Mouse (Mus musculus) gastrocnemius, adult 2 months (tissue): ENCODE measurements at regions not wholly inside any gene's neighbourhood (a gene's known extent, or its start where the extent isn't known, plus 50 kb on each side); places are given as distances from the start of the nearest gene placed in this dataset.

ENCODE experiments used
- DNase-seq: peaks from one replicate; pipeline ENCODE4 v3.0.0; 2022
- H3K27ac ChIP-seq: fragments of 200-600 bp; 2 replicates; pipeline ENCODE4 v1.8.1; 2022; ENCODE audit warnings: mild to moderate bottlenecking
- H3K4me3 ChIP-seq: fragments of 200-600 bp; 2 replicates; pipeline ENCODE4 v1.8.1; 2022; ENCODE audit warnings: mild to moderate bottlenecking, moderate library complexity
- CTCF ChIP-seq: fragments of 200-600 bp; IDR thresholded peaks from 2 replicates; pipeline ENCODE4 v1.8.1; 2022; ENCODE audit warnings: antibody characterized with exemption, mild to moderate bottlenecking, moderate library complexity
- intact Hi-C: fragments of 180-260 bp; cut with DNase I; formaldehyde crosslinking; loops from one replicate; pipeline ENCODE4 v1.15.1; 2025

- DNase-seq: no peak
- TF ChIP-seq CTCF: no peak
- Histone ChIP-seq H3K4me3 (no peak overlapping the region), H3K27ac (no peak overlapping the region)
- intact Hi-C loops: no loop called here
Observed at GRCm38 (mm10) chr10:42108294-42109014, 90.2 kb upstream of the Armc2 start.

GRCm38 (mm10) chr10:42107437-42108293, 89.4 kb upstream of the Armc2 start:
- Histone ChIP-seq H3K4me3 (no peak overlapping the region), H3K27ac (no peak overlapping the region)
- intact Hi-C loops: no loop called here
- DNase-seq: no peak
- TF ChIP-seq CTCF: no peak

DNA sequence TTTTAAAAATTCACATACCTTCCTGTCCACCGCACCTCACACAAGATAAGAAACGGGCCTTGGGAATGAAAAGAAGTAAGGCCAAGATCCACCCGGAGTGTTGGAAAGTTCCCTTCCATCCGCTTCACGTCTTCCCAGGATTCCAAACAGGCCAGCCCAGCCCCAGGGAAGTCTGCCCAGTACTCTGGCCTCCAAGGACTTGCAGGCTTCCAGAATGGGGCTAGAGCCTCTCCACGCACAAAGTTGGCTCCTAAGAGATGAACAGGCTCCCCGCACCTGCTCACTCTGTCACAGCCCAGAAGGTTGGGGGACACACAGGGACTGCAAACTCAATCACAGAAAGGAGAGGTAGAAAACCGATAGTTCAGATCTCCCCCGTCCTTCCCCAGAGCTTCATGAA, 88.4 kb upstream of the Armc2 start:
- DNase-seq: peak; percentile 73
- intact Hi-C loops: no loop called here
- no peak for TF ChIP-seq CTCF
- Histone ChIP-seq H3K4me3 (no peak overlapping the region), H3K27ac (peak overlapping the region; percentile 40; the same call in 1 of the 2 replicates)

GRCm38 (mm10) chr10:42105083-42105482, 86.8 kb upstream of the Armc2 start:
- no peak for TF ChIP-seq CTCF
- intact Hi-C loops: no loop called here
- no peak for DNase-seq

GRCm38 (mm10) chr10:42102320-42102719, 84.1 kb upstream of the Armc2 start:
- no peak for DNase-seq
- TF ChIP-seq CTCF: no peak
- Histone ChIP-seq H3K27ac (no peak overlapping the region), H3K4me3 (no peak overlapping the region)
- intact Hi-C loops: loop anchor here (5.0 kb wide), 1 partner anchor 90 kb away; no protein-coding TSS in a partner anchor

More at GRCm38 (mm10) chr10:42105083-42105482, 86.8 kb upstream of the Armc2 start:
- H3K27ac ChIP-seq: no peak overlapping the region
- H3K4me3 ChIP-seq: no peak overlapping the region

DNA sequence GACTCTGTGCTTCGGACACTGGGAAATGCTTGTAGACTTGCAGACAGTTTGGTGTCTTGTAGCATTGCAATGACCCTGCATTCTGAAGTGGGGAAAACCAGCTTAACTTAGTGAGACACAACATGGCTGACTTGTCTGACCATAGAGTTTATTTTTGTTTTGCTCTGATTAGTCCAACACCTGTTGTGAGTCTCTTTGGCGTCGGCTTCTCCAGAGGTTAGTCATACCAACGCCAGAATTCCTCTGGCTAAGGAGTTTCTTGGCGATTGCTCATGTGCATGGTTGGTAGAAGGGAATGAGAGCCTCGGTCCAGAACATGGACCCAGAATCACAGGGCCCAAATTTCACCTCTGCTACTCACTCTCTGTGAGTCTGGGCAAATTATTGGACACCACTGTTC, 82.9 kb upstream of the Armc2 start:
- Histone ChIP-seq H3K4me3 (no peak overlapping the region), H3K27ac (peak overlapping the region; percentile 59)
- no peak for DNase-seq
- intact Hi-C loops: loop anchor here (5.0 kb wide), 1 partner anchor 91 kb away; no protein-coding TSS in a partner anchor
- no peak for TF ChIP-seq CTCF

DNA sequence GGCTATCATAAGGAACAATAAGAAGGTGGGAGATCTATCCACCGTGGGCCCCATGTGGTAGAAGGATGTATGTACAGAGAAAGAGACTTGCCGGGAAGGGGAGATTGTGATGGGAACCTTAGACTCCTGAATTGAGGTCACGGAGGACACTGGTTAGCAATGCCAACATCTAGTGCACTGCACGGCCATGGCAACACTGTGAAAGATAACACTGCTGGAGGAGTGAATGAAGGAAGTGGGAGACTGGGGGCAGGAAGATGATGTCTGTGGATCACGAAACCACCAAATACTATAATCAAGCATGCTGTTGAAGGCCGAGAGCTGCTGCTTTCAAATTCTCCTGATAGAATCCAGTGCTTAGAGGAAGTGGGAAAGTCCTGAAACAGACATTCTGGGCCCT, 78.7 kb upstream of the Armc2 start:
- no peak overlapping the region for H3K4me3 ChIP-seq
- H3K27ac ChIP-seq: no peak overlapping the region
- TF ChIP-seq CTCF: no peak
- intact Hi-C loops: no loop called here
- DNase-seq: no peak

DNA sequence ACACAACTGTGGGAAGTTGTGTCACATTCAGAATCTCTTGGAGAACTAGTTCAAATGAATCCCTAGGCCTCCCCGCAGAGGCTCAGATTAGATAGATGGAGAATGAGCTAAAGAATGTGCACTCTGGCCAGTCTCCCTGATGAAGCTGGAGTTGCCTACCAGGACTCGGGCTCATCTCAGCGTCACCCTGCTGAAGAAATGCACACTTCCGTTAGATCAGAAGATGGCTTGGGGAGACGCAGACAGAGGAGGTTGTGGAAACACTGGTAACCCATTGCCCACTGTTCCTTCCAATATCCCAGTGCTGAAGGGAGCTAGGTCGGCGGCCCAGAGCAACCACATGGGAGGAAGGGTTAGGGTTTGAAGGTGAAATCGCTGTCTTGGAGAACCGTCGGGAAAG, 77.7 kb upstream of the Armc2 start:
- no peak for DNase-seq
- H3K4me3 ChIP-seq: no peak overlapping the region
- intact Hi-C loops: no loop called here
- no peak for TF ChIP-seq CTCF
- H3K27ac ChIP-seq: no peak overlapping the region

GRCm38 (mm10) chr10:42094274-42095000, 76.2 kb upstream of the Armc2 start:
- Histone ChIP-seq H3K4me3 (no peak overlapping the region), H3K27ac (no peak overlapping the region)
- TF ChIP-seq CTCF: no peak
- intact Hi-C loops: loop anchor here (5.0 kb wide), 3 partner anchors 93 to 178 kb away; no protein-coding TSS in a partner anchor
- no peak for DNase-seq

DNA sequence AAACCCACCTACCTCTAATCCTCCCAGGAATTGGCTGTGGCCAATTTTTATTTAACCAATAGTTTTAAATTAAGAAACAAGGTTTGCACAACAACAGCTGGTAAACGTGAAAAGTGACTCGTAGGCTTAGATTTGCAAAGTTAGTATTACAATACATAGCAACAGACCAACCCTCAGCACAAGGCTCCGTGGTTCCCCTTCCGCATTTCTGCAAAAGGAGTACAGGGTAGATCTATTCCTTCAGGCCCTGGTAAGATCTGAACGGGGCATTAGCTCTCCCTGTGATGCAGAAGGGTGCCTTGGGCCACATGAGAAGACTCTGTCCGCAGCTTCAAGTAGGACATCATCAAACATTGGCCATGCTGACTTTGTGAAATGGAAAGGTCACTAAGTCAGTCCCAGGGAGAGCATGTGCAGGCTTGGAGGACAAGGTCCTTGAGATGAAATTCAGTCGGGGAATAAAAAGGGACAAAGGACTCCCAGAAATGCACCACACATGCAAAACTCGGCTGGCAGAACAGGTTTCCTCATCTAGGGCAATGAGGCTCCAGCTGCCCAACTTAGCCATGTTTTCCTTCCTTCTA, 75.0 kb upstream of the Armc2 start:
- intact Hi-C loops: loop anchor here (5.0 kb wide), 3 partner anchors 94 to 179 kb away; no protein-coding TSS in a partner anchor
- Histone ChIP-seq H3K27ac (peak overlapping the region; percentile 74), H3K4me3 (no peak overlapping the region)
- no peak for TF ChIP-seq CTCF
- DNase-seq: no peak

DNA sequence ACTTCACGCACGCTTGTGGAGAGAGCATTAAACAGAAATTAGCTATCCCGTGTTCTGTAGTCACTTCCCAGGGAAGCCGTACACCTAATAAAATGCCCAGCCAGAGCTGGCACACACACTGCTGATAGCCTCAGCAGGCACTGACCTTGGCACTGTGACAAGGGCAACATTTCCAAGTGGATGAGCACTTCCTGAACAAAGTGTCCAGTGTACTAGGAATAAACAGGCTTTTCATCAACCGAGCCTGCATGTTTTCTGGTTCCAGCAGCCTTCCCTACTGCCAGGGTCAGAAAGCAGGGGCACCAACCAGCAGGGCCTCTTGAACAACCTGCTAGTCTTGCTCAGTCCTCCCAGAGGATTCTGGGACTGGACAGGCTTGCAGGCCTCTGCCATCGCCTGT, 74.3 kb upstream of the Armc2 start:
- peak overlapping the region; percentile 74 for H3K27ac ChIP-seq

GRCm38 (mm10) chr10:42091546-42092168, 73.4 kb upstream of the Armc2 start:
- no peak overlapping the region for H3K4me3 ChIP-seq
- TF ChIP-seq CTCF: no peak
- DNase-seq: no peak
- H3K27ac ChIP-seq: peak overlapping the region; percentile 83
- intact Hi-C loops: loop anchor here (5.0 kb wide), 3 partner anchors 96 to 181 kb away; no protein-coding TSS in a partner anchor

More for the DNA sequence above, 74.3 kb upstream of the Armc2 start:
- no peak for TF ChIP-seq CTCF
- intact Hi-C loops: loop anchor here (5.0 kb wide), 3 partner anchors 95 to 180 kb away; no protein-coding TSS in a partner anchor
- peak; percentile 77 for DNase-seq
- H3K4me3 ChIP-seq: no peak overlapping the region
